Mouse (Mus musculus): ENCODE measurements at regions not wholly inside any gene's neighbourhood (a gene's known extent, or its start where the extent isn't known, plus 50 kb on each side); places are given as distances from the start of the nearest gene placed in this dataset.
"Not testable (repeated sequence)": the region's sequence is repeated elsewhere in the genome, so short reads cannot be mapped to it uniquely, and the experiment has no call there.

- in situ Hi-C loops (cut with MboI; ENCODE audit: low pct_unique_long_range_greater_than_20kb in 1 of 2, low sequenced_read_pairs in 2 of 2, unreplicated experiment in 1 of 2): no loop called here
Observed at GRCm38 (mm10) chr13:5920422-5920821, 59.1 kb downstream of the Klf6 start.

- in situ Hi-C loops (cut with MboI; ENCODE audit: low pct_unique_long_range_greater_than_20kb in 1 of 2, low sequenced_read_pairs in 2 of 2, unreplicated experiment in 1 of 2): no loop called here
Observed at GRCm38 (mm10) chr13:5931433-5931832, 70.2 kb downstream of the Klf6 start.

DNA sequence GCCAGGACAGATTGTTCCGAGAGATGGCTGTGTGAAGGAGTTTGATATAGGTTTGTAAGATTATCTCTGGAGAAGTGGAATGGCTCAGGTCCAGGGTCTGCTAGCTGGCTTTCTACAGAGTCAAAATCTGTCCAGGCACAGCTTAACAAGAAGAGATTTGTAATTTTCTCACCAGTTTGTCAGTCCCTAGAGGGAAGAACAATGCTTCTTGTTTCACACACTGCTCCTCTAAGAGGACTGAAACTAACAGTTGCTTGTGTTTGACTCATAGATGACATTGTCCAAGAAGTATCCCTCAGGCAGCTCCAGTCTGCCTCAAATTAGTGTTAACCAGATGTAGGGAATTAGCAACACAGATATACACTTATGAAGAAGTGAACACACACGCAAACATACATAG, 76.2 kb downstream of the Klf6 start:
- in situ Hi-C loops (cut with MboI; ENCODE audit: low pct_unique_long_range_greater_than_20kb in 1 of 2, low sequenced_read_pairs in 2 of 2, unreplicated experiment in 1 of 2): no loop called here

GRCm38 (mm10) chr13:5937970-5938369, 76.7 kb downstream of the Klf6 start:
- in situ Hi-C loops (cut with MboI; ENCODE audit: low pct_unique_long_range_greater_than_20kb in 1 of 2, low sequenced_read_pairs in 2 of 2, unreplicated experiment in 1 of 2): no loop called here

DNA sequence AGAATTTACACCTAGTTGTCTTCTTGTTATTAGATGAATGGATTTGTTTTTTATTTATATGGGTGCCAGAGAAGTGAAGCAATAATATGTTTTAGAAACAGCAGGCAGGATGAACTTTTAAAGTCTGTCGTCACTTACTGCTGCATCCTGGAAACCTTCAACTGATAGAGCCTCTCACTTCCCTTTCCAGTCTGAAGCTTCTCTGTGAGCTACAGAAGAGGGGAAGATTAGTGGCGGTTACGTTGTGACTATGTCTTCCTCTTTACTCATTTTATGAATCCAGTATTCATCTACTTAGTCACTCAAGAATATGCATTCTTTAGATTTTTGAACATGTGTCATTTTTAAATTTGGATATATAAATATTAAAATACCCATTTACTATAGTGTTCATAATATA, 78.1 kb downstream of the Klf6 start:
- in situ Hi-C loops (cut with MboI; ENCODE audit: low pct_unique_long_range_greater_than_20kb in 1 of 2, low sequenced_read_pairs in 2 of 2, unreplicated experiment in 1 of 2): no loop called here

DNA sequence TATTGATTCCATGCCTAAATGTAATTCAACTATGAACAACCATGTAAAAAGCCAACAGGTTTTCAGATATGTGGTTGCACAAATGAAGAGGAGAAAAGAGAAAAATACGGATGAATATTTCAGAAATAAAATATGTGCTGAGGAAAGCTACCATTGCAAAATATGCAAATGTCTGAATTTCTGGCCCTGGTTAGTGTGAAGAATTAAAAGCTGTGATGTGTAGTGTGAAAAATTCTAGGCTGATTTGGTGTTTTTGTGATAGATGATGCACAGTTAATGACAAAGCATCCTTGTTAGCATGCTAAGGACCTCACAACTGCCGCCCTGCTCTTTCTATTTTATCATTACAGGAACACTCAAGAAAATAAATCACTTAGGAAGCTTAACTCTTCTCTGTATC, 91.6 kb downstream of the Klf6 start:
- in situ Hi-C loops (cut with MboI; ENCODE audit: low pct_unique_long_range_greater_than_20kb in 1 of 2, low sequenced_read_pairs in 2 of 2, unreplicated experiment in 1 of 2): no loop called here

DNA sequence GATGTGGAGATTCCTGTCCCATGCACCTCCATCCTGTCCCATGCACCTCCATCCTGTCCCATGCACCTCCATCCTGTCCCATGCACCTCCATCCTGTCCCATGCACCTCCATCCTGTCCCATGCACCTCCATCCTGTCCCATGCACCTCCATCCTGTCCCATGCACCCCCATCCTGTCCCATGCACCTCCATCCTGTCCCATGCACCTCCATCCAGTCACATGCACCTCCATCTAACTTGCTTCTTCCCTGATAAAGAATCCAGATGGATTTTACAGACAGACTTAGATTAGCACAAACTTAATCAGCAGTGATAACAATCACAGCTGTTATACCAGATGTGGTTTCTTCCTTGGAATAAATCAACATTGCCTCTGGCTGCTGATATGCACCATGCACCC, 93.8 kb downstream of the Klf6 start:
- in situ Hi-C loops (cut with MboI; ENCODE audit: low pct_unique_long_range_greater_than_20kb in 1 of 2, low sequenced_read_pairs in 2 of 2, unreplicated experiment in 1 of 2): not testable (repeated sequence)

DNA sequence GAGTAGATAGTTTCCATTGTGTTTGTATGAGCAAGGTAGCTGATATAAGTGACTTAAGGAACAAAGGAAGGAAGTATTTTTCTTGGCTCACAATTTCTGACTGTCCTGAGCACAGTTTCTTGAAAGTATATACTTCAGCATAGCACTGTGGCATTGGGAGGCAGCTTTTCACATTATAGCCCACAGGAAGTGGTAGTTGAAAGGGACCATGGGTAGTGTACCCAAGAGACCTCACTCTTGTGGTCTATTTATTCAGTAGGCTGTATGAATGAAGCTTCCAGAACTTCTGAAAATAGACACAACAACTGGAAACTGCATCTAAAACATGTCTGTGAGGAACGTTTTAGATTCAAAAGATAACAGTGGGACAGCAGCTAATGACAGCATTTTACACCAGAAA, 94.9 kb downstream of the Klf6 start:
- in situ Hi-C loops (cut with MboI; ENCODE audit: low pct_unique_long_range_greater_than_20kb in 1 of 2, low sequenced_read_pairs in 2 of 2, unreplicated experiment in 1 of 2): no loop called here

- in situ Hi-C loops (cut with MboI; ENCODE audit: low pct_unique_long_range_greater_than_20kb in 1 of 2, low sequenced_read_pairs in 2 of 2, unreplicated experiment in 1 of 2): no loop called here
Observed at GRCm38 (mm10) chr13:5962947-5963346, 101.7 kb downstream of the Klf6 start.

- in situ Hi-C loops (cut with MboI; ENCODE audit: low pct_unique_long_range_greater_than_20kb in 1 of 2, low sequenced_read_pairs in 2 of 2, unreplicated experiment in 1 of 2): no loop called here
Observed at GRCm38 (mm10) chr13:5964626-5965025, 103.3 kb downstream of the Klf6 start.

- in situ Hi-C loops (cut with MboI; ENCODE audit: low pct_unique_long_range_greater_than_20kb in 1 of 2, low sequenced_read_pairs in 2 of 2, unreplicated experiment in 1 of 2): no loop called here
Observed at GRCm38 (mm10) chr13:5978615-5979014, 117.3 kb downstream of the Klf6 start.

GRCm38 (mm10) chr13:5987491-5987890, 126.2 kb downstream of the Klf6 start:
- in situ Hi-C loops (cut with MboI; ENCODE audit: low pct_unique_long_range_greater_than_20kb in 1 of 2, low sequenced_read_pairs in 2 of 2, unreplicated experiment in 1 of 2): no loop called here

DNA sequence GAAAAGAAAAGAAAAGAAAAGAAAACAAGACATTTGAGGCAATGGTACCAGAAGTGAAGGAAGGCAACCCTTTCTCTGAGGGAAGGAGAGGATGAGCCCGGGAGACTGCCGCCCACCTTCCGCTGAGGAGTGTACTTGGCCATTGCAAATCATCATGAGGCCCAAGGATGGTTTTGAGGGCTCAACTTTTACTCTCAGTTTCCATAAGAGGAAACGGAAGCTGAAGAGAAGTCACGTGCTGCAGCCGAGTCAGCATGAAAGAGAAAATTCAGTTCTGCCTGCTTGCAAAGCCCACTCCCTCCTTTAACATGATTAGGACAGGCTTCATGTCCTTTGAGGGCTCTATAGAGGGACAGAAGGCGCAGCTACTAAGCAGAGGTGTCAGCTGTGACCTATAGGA, 127.1 kb downstream of the Klf6 start:
- in situ Hi-C loops (cut with MboI; ENCODE audit: low pct_unique_long_range_greater_than_20kb in 1 of 2, low sequenced_read_pairs in 2 of 2, unreplicated experiment in 1 of 2): no loop called here

- in situ Hi-C loops (cut with MboI; ENCODE audit: low pct_unique_long_range_greater_than_20kb in 1 of 2, low sequenced_read_pairs in 2 of 2, unreplicated experiment in 1 of 2): no loop called here
Observed at GRCm38 (mm10) chr13:6000559-6001217, 139.4 kb downstream of the Klf6 start.

- in situ Hi-C loops (cut with MboI; ENCODE audit: low pct_unique_long_range_greater_than_20kb in 1 of 2, low sequenced_read_pairs in 2 of 2, unreplicated experiment in 1 of 2): no loop called here
Observed at GRCm38 (mm10) chr13:6001218-6001564, 139.9 kb downstream of the Klf6 start.

- in situ Hi-C loops (cut with MboI; ENCODE audit: low pct_unique_long_range_greater_than_20kb in 1 of 2, low sequenced_read_pairs in 2 of 2, unreplicated experiment in 1 of 2): no loop called here
Observed at GRCm38 (mm10) chr13:6005901-6006300, 144.6 kb downstream of the Klf6 start.

- in situ Hi-C loops (cut with MboI; ENCODE audit: low pct_unique_long_range_greater_than_20kb in 1 of 2, low sequenced_read_pairs in 2 of 2, unreplicated experiment in 1 of 2): no loop called here
Observed at GRCm38 (mm10) chr13:6009671-6010070, 148.4 kb downstream of the Klf6 start.

GRCm38 (mm10) chr13:6027207-6027606, 165.9 kb downstream of the Klf6 start:
- in situ Hi-C loops (cut with MboI; ENCODE audit: low pct_unique_long_range_greater_than_20kb in 1 of 2, low sequenced_read_pairs in 2 of 2, unreplicated experiment in 1 of 2): no loop called here

DNA sequence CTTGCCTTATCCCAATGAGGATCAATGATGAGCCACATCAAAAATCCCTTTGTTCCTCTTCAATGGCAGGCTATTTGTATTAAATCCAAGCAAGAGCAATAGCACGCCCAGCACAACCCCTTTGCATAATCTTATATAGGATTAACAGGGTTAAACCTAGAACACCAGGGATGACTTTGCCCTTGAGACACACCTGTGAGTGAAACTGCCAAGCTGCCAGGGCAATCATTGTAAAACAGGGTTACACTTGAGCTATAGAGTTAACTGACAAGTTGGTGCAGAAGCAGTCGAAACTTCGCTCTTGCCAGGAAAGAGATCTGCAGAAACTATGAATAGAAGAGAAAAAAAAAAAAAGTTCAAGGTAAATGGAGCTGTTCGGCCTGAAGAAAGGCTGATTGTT, 167.6 kb downstream of the Klf6 start:
- in situ Hi-C loops (cut with MboI; ENCODE audit: low pct_unique_long_range_greater_than_20kb in 1 of 2, low sequenced_read_pairs in 2 of 2, unreplicated experiment in 1 of 2): no loop called here

DNA sequence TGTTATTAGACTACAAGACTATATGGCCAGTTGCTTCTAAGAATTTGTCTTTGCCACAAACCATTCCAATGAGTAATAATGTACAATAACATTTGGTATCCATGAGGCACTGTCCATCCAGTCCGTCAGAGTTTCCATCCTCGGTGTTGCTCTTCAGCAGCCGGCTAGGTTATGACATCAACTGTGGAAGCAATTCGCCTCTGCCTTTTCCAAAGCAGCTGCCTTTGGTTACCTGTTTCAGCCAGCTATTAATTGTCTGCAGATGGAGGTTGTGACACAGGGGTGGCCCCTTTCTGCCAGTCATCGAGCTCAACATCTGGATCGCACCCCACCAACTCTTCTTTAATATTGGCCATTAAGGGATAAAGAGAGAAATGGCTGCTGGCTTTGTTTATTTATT, 168.2 kb downstream of the Klf6 start:
- in situ Hi-C loops (cut with MboI; ENCODE audit: low pct_unique_long_range_greater_than_20kb in 1 of 2, low sequenced_read_pairs in 2 of 2, unreplicated experiment in 1 of 2): no loop called here

DNA sequence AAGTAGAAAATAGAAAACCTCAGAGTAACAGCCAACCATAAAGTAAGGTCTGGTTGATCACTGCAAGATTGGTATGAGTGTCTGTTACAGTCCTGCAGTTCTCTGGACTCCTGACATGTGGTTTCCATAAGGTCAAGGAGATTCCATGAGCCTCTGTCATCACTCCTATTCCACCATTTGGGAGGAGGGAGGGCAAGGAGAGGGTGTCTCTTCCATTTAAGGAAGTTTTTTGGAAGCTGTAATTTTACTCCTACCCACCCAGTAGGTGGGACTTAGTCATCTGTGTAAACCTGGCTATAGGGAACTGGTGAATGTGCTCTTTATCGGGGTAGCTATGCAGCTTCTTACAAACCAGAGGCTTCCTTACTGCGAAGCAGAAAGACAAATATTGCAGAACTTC, 168.8 kb downstream of the Klf6 start:
- in situ Hi-C loops (cut with MboI; ENCODE audit: low pct_unique_long_range_greater_than_20kb in 1 of 2, low sequenced_read_pairs in 2 of 2, unreplicated experiment in 1 of 2): no loop called here
